Mouse (Mus musculus) megakaryocyte, embryonic 14.5 days (primary cell): Measurements from ENCODE around the gene Fry.
"Not testable (repeated sequence)": the region's sequence is repeated elsewhere in the genome, so short reads cannot be mapped to it uniquely, and the experiment has no call there.

ENCODE experiments used
- FLI1 ChIP-seq: IDR thresholded peaks from 2 replicates; pipeline ENCODE4 v1.6.1; 2012; ENCODE audit warnings: low read length, inconsistent platforms, mixed read lengths
- GATA1 ChIP-seq: IDR thresholded peaks from 3 replicates; pipeline ENCODE4 v1.6.1; 2012; ENCODE audit warnings: mixed read lengths, low read length, inconsistent platforms, borderline replicate concordance

GRCm38 (mm10) chr5:150491573-150492173 is 373.2 kb downstream of the Fry start:
- not testable (repeated sequence) for TF ChIP-seq GATA1, FLI1
